Mouse (Mus musculus): Measurements from ENCODE around the gene Galnt2.

Galnt2 gene

GRCm38 (mm10) chr8:124370422-124371183 lies 139.4 kb downstream of the Galnt2 start:
- DNase-seq (ENCODE audit: low spot score in 2 of 2): no peak

DNA sequence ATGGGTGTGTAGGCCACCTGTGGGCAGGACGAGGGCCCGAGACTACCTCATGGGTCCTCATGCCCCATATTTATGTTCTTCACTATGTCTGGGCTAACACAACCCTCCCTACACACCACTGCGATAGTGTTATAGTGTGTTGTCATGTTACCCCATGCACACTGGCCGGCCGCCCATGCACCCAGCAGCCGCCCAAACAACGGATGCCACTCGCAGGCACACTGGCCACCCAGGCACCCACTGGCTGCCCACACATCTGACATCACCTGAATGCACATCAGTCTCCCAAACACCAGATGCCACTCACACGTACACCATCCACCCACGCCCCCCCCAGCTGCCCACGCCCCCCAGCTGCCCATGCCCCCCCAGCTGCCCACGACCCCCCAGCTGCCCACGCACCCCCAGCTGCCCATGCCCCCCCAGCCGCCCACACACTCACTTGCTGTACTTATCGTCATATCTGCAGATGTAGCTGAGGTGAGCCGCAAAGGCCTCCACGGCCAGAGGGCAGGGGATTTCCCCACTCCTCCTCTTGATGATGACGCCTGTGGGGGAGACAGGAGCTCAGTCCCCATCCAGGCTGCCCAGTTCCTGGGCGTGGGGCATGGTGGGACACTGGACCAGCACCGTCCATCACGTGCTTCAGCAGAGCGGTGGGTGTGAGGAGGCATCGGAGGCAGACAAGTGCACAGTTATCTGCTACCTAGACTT lies 140.4 kb downstream of the Galnt2 start:
- DNase-seq (ENCODE audit: low spot score in 2 of 2): no peak

GRCm38 (mm10) chr8:124373753-124374152 lies 142.6 kb downstream of the Galnt2 start:
- DNase-seq (ENCODE audit: low spot score in 2 of 2): no peak

DNA sequence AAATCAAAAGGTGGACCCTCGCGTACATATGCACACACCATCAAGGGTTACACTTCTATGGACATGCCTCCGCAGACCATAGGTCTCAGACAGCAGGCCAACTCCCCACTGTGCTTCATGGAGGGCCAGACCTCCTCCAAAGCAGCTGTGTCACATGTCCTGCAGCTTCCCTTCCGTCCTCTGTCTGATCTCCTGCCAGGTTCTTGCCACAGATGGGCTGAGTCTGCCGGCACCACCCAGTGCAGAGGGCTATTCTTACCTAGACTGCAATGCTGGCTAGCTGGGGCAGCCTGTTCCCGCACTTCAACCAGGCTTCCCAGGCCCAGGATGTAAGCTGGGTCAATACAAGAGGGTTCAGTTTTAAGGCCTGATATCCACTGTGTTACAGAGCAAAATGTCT lies 144.0 kb downstream of the Galnt2 start:
- DNase-seq (ENCODE audit: low spot score in 2 of 2): no peak

DNA sequence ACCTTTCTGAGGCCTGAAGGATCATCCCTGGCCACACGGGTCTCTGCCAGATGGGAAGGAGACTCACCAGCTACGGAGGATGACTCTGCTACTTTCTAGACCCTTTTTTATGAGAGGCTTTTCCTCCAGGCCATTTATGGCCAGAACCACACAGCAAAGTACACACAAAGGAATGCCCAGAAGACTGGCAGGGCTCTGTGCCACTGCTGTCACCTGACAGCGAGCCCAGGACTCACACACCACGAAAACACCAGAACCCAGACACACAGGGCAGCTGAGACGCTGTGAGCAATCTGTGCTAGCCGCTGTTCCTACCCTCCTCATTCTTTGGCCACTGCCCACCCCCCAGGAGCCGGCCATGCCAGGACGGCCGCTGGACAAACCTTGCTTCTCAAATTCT lies 144.5 kb downstream of the Galnt2 start:
- DNase-seq (ENCODE audit: low spot score in 2 of 2): no peak

GRCm38 (mm10) chr8:124376406-124376805 lies 145.2 kb downstream of the Galnt2 start:
- no peak for DNase-seq (ENCODE audit: low spot score in 2 of 2)

DNA sequence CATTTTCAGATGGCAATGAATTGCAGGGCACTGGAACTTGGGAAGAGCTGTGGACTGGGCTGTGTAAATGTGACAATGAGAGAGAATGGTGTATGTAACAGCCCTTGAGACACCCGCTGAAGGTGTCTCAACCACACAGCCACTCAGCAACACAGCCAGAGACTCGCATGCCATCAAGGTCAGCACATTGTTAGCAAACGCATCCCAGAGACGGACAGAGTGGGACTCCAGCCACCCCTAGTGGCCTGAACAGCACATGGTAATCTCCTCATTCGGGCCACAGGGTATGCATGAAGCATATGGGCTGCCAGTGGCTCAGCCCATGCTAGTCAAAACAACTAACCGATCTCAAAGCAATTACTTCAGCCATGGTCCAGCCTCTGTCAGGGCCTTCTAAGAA lies 148.1 kb downstream of the Galnt2 start:
- no peak for DNase-seq (ENCODE audit: low spot score in 2 of 2)

DNA sequence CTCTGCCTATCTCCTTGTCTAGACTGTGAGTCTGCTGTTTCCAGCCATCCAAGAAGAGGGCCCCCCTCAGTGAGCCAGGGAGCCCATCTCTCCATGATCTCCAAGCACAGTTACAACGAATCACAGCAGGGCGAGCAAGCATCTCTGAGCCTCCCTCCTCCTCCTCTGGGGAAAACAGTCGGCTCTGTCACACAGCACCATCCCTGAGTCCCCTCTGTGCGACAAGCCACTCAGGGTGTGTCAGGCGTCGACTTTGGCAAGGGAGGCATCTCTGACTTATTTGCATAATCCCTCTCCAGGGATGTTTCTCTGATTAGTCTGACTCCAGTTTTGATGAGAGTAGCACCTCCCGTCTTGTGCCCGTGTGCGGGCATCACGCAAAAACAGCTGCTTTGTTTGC lies 151.0 kb downstream of the Galnt2 start:
- no peak for DNase-seq (ENCODE audit: low spot score in 2 of 2)

DNA sequence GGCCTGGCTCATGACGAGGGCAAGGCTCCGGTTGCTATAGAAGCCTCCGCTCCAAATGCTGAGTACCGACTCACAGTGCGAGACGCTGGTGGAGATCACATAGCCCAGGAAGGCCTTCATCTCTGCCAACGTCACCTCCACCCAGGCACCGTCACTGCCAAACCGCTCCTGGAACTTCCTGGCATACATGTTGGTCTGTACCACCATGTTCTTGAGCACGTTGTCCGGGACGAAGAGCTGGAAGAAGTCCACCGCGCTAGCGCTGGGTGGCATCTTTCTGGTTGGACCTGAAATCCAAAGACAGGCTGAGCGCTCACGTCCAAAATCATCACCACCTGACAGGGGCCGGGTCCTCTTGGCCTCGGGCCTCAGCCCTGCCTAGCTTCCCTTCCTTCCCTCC lies 153.1 kb downstream of the Galnt2 start:
- DNase-seq (ENCODE audit: low spot score in 2 of 2): no peak

- DNase-seq (ENCODE audit: low spot score in 2 of 2): no peak
Observed at GRCm38 (mm10) chr8:124386225-124386899, 155.2 kb downstream of the Galnt2 start.

DNA sequence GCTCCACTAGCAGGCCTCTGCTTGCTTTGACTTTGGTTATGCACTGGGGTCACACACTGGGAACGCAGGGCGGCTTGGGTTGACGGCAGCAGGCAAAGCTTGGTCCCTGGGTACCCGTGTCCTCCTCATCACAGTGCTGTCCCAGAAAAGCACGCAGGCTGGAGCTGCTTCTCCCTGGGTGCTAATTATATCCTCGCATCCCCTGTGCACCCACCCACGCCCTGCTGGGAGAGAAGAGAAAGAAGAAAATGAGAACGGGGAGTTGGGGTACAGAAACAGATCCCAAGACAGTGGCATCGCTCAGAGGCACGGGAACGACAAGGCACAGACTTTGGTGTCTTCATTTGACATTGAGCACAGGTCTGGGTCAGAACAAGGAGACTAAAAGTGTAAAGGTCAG lies 158.3 kb downstream of the Galnt2 start:
- DNase-seq (ENCODE audit: low spot score in 2 of 2): peak; percentile 62 to 78

- DNase-seq (ENCODE audit: low spot score in 2 of 2): no peak
Observed at GRCm38 (mm10) chr8:124391191-124391590, 160.0 kb downstream of the Galnt2 start.

GRCm38 (mm10) chr8:124392271-124393012 lies 161.3 kb downstream of the Galnt2 start:
- DNase-seq (ENCODE audit: low spot score in 2 of 2): no peak

GRCm38 (mm10) chr8:124393013-124393412 lies 161.8 kb downstream of the Galnt2 start:
- no peak for DNase-seq (ENCODE audit: low spot score in 2 of 2)

- no peak for DNase-seq (ENCODE audit: low spot score in 2 of 2)
Observed at GRCm38 (mm10) chr8:124393927-124394326, 162.7 kb downstream of the Galnt2 start.

- DNase-seq (ENCODE audit: low spot score in 2 of 2): no peak
Observed at GRCm38 (mm10) chr8:124394951-124395350, 163.8 kb downstream of the Galnt2 start.

Data from frontal cortex, postnatal 10 days (tissue).